Mouse (Mus musculus): ENCODE measurements around the gene Pdc.
"Not testable (repeated sequence)": the region's sequence is repeated elsewhere in the genome, so short reads cannot be mapped to it uniquely, and the experiment has no call there.

Gene Pdc

GRCm38 (mm10) chr1:150319205-150319604 lies at the start of gene Pdc:
Gene Pdc (plus strand): TSS chr1:150319417.
- no peak for DNase-seq (ENCODE audit: low spot score)

- not testable (repeated sequence) for DNase-seq (ENCODE audit: low spot score)
These were observed 25.2 kb upstream of the Pdc start for GRCm38 (mm10) chr1:150294051-150294450.

- DNase-seq (ENCODE audit: low spot score) = peak; percentile 21
These were observed 11.6 kb upstream of the Pdc start for GRCm38 (mm10) chr1:150307599-150307998.

- no peak for DNase-seq (ENCODE audit: low spot score)
These were observed 15.9 kb downstream of the Pdc start for GRCm38 (mm10) chr1:150335111-150335510.

GRCm38 (mm10) chr1:150360864-150361263 lies 41.6 kb downstream of the Pdc start:
- DNase-seq (ENCODE audit: low spot score) = no peak

GRCm38 (mm10) chr1:150372895-150373294 lies 53.7 kb downstream of the Pdc start:
- no peak for DNase-seq (ENCODE audit: low spot score)

GRCm38 (mm10) chr1:150374247-150374646 lies 55.0 kb downstream of the Pdc start:
- no peak for DNase-seq (ENCODE audit: low spot score)
